In genomic region chr3:110579261-110579660, GRCm38 (mm10) we compare ENCODE assay signal across 12 mouse cellular contexts.
"Had no signal": no experiment of that assay in that cellular context is flagged by ENCODE, and none has a peak within 500 bp of the region (broad histone marks: within the 10 kb centered on the region; RNA-seq: fewer than 3 reads in every experiment).

No protein-coding gene starts in this region.

- DNase-seq: lung, adult 2 months; lung, postnatal 36 days had no signal

- H3K27ac ChIP-seq: hindbrain, embryonic 15.5 days; left cerebral cortex, adult 2 months; limb, embryonic 10.5 days; liver, embryonic 14.5 days; midbrain, embryonic 13.5 days; neural tube, embryonic 15.5 days; stomach, postnatal 0 days had no signal

- H3K9ac ChIP-seq: hindbrain, embryonic 15.5 days; liver, embryonic 14.5 days; midbrain, embryonic 13.5 days; neural tube, embryonic 15.5 days had no signal

- H3K4me1 ChIP-seq: hindbrain, embryonic 15.5 days; midbrain, embryonic 13.5 days; neural tube, embryonic 15.5 days had no signal

- H3K27me3 ChIP-seq: hindbrain, embryonic 15.5 days; midbrain, embryonic 13.5 days; neural tube, embryonic 15.5 days had no signal

- H3K4me3 ChIP-seq: hindbrain, embryonic 15.5 days; left cerebral cortex, adult 2 months; limb, embryonic 10.5 days; midbrain, embryonic 13.5 days; neural tube, embryonic 15.5 days had no signal

- H3K36me3 ChIP-seq: hindbrain, embryonic 15.5 days; limb, embryonic 10.5 days; midbrain, embryonic 13.5 days; neural tube, embryonic 15.5 days had no signal

- H3K9me3 ChIP-seq: hindbrain, embryonic 15.5 days; limb, embryonic 10.5 days; midbrain, embryonic 13.5 days; neural tube, embryonic 15.5 days had no signal

- H3K4me2 ChIP-seq: hindbrain, embryonic 15.5 days; midbrain, embryonic 13.5 days; neural tube, embryonic 15.5 days had no signal

- ATAC-seq: inflammation-experienced regulatory T-cells, adult 6 months; intestine, postnatal 0 days; lung, postnatal 0 days; midbrain, embryonic 13.5 days had no signal
